Mouse (Mus musculus) neural tube, embryonic 12.5 days (tissue): ENCODE data around the gene Gga3. TPM values are rescaled to one million over a fixed set of nuclear protein-coding genes. Genes with fewer than 3 reads are reported as not detected.

Source experiments
- ATAC-seq: fragments of 200-750 bp; cut with Nextera tagmentation; 2 replicates; pipeline ENCODE4 v1.8.0; 2017; ENCODE audit warnings: low read depth, mild to moderate bottlenecking, moderate TSS enrichment, moderate library complexity; ENCODE audit not compliant: low FRiP score
- H3K27ac ChIP-seq: fragments of 300-500 bp; sonication (generic); 2 replicates; pipeline ENCODE4 v1.5.1; 2016
- H3K27me3 ChIP-seq: fragments of 300-500 bp; sonication (generic); replicated peaks from 2 replicates; pipeline ENCODE4 v1.6.1; 2016; ENCODE audit warnings: mild to moderate bottlenecking
- H3K36me3 ChIP-seq: fragments of 300-500 bp; sonication (generic); 2 replicates; pipeline ENCODE4 v1.6.1; 2016; ENCODE audit warnings: mild to moderate bottlenecking
- H3K4me1 ChIP-seq: fragments of 300-500 bp; sonication (generic); 2 replicates; pipeline ENCODE4 v1.6.1; 2016
- H3K4me2 ChIP-seq: fragments of 300-500 bp; sonication (generic); replicated peaks from 2 replicates; pipeline ENCODE4 v1.6.1; 2016; ENCODE audit warnings: mild to moderate bottlenecking
- H3K4me3 ChIP-seq: fragments of 300-500 bp; sonication (generic); 2 replicates; pipeline ENCODE4 v1.5.1; 2016
- H3K9ac ChIP-seq: fragments of 300-500 bp; sonication (generic); 2 replicates; pipeline ENCODE4 v1.6.1; 2016; ENCODE audit warnings: mild to moderate bottlenecking
- H3K9me3 ChIP-seq: fragments of 300-500 bp; sonication (generic); 2 replicates; pipeline ENCODE4 v1.6.1; 2016; ENCODE audit warnings: mild to moderate bottlenecking
- WGBS: fragments of 180-500 bp; shearing (Covaris S2); methylation state at CpG from one replicate; pipeline ENCODE4 v1.1.7; 2016; 5-methylcytosine and 5-hydroxymethylcytosine counted together
- polyA plus RNA-seq: library from polyadenylated mRNA; unstranded; fragments of >200 nt; fragmentation: Nextera tagmentation; extraction: Ambion mirVana; gene quantifications from 2 replicates; pipeline ENCODE4 v1.2.1, GENCODE M21; 2016

The Gga3 gene
- polyA plus RNA-seq, 1 experiment from 2014 or later = 38.5 TPM

DNA sequence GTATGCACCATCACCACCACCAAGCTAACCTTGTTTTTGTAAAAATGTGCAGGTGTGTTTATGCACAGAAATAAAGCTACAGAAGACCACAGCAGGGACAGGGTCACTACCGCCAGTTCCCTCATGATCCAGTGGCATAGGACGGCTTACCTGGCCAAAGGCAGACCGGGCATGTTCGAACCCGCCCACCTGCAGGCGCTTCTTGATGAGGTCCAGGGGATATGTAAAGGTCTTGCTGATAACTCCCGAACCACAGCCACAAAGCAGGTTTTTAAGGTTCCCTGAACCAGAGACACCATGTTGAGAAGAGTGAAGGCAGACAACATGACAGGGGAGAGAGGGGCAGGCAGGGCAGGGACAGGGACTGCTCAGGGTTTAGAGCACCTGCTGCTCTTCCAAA is 12.5 kb upstream of the Gga3 start:
- Histone ChIP-seq H3K27ac (no peak overlapping the region), H3K4me2 (no peak overlapping the region), H3K36me3 (peaks cover 44% of the 10 kb centered on the region), H3K9me3 (no peaks in the 10 kb centered on the region), H3K27me3 (no peaks in the 10 kb centered on the region), H3K4me3 (no peak overlapping the region), H3K9ac (no peak overlapping the region), H3K4me1 (peaks cover 16% of the 10 kb centered on the region)
- no peak for ATAC-seq
- WGBS = 96% methylated on average over 7 of the region's 7 CpGs

DNA sequence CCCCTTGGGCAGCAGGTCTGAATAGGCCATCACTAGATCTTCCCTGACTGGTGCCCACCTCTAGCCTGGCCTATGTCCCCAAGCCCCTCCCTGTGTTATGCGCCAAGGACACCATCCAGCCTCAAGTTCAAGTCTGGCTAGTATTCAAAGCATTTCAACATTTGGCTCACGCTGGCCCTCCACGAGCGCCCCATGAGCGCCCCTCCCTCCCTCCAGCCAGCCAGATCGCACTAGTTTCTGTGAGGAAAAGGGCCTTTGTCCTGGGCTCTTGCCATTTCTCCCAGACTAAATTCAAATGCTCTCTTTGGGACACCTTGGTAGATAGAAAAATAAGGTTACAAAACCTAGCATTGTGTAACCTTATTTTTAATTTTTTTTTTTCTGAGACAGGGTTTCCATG is 12.0 kb upstream of the Gga3 start:
- WGBS = 93% methylated on average over 6 of the region's 6 CpGs
- peaks cover 39% of the 10 kb centered on the region for H3K36me3 ChIP-seq

DNA sequence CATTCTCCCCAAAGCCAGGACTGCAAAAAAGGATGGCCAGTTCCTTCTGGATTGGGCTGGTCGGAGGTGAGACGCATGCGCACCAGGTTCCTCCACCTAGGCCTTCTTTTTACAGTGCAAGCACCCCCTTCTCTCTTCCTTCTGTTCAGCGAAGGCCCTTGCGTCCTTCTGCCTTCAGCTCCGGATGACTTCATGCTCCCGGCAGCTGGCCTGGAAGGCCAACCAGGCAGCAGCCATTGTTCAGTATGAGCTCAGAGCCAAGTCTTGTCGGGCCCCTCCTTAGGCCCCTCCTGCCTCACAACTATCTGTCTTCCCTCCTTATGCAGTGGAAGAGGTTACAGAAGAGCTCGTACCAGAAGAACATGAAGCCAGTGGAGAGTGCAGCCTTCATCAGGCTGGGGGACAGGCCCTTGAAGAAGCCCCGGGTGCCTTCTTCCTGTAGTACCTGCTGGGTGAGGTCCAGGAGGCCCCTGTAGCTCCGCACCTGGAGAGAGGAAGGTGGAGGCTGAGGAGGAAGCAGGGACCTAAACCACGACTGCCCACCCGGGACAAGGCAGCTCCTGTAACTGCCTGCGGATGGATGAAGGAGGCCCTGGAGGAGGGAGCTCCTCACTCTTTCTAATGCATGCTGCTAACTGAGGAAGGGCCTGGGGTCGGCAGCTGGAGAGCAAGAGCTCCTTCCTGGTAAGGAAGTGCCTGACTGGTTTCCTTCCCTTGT is 11.4 kb upstream of the Gga3 start:
- WGBS = 87% methylated on average over 15 of the region's 15 CpGs
- Histone ChIP-seq H3K36me3 (peaks cover 33% of the 10 kb centered on the region), H3K27ac (no peak overlapping the region)

More for the DNA sequence above, 12.0 kb upstream of the Gga3 start:
- no peak for ATAC-seq
- Histone ChIP-seq H3K4me3 (no peak overlapping the region), H3K9ac (no peak overlapping the region), H3K4me2 (no peak overlapping the region), H3K27me3 (no peaks in the 10 kb centered on the region), H3K4me1 (peaks cover 16% of the 10 kb centered on the region), H3K27ac (no peak overlapping the region), H3K9me3 (no peaks in the 10 kb centered on the region)

DNA sequence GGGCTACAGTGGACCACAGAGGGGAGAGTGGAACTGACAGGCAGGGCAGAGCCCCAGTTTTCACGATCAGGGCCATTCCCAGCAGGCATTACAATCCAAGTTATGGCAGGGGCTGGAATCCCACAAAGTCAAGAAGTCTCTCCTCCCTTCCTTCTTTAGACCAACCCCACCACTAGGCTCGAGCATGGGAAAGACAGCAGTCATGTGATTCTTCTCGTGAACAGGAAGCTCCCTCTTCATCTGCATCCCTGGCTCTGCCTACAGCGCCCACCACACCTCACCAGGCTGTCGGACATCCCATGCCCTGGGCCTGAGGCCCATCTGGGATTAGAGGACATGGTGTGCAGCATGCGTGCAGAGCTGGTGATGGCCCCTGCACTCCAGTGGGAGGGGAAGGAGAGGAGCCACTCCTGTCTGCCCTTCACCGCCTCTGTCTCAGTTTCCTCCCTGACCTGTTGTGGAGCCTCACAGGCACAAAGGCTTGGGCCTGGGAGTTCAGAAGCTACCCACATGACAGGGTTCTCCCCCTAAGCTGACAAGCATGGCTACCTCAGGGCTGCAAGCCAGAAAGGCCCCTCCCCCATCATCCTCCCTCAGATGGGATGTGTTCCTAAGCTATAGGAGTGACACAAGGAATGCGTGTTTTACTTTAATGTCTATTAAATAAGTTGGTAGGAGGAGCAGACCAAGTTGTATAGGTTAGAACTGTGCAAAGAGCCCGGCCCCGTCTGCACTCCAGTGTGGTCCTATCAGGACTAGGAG is 10.7 kb upstream of the Gga3 start:
- no peaks in the 10 kb centered on the region for H3K27me3 ChIP-seq
- ATAC-seq = no peak
- 89% methylated on average over 10 of the region's 10 CpGs for WGBS
- H3K4me2 ChIP-seq = no peak overlapping the region
- peaks cover 16% of the 10 kb centered on the region for H3K4me1 ChIP-seq
- no peak overlapping the region for H3K9ac ChIP-seq
- H3K4me3 ChIP-seq = no peak overlapping the region
- H3K27ac ChIP-seq = no peak overlapping the region
- no peaks in the 10 kb centered on the region for H3K9me3 ChIP-seq
- peaks cover 31% of the 10 kb centered on the region for H3K36me3 ChIP-seq

More for the DNA sequence above, 11.4 kb upstream of the Gga3 start:
- peaks cover 16% of the 10 kb centered on the region for H3K4me1 ChIP-seq
- no peak overlapping the region for H3K4me3 ChIP-seq
- no peaks in the 10 kb centered on the region for H3K27me3 ChIP-seq
- no peak overlapping the region for H3K9ac ChIP-seq
- H3K4me2 ChIP-seq = no peak overlapping the region
- no peak for ATAC-seq
- H3K9me3 ChIP-seq = no peaks in the 10 kb centered on the region

DNA sequence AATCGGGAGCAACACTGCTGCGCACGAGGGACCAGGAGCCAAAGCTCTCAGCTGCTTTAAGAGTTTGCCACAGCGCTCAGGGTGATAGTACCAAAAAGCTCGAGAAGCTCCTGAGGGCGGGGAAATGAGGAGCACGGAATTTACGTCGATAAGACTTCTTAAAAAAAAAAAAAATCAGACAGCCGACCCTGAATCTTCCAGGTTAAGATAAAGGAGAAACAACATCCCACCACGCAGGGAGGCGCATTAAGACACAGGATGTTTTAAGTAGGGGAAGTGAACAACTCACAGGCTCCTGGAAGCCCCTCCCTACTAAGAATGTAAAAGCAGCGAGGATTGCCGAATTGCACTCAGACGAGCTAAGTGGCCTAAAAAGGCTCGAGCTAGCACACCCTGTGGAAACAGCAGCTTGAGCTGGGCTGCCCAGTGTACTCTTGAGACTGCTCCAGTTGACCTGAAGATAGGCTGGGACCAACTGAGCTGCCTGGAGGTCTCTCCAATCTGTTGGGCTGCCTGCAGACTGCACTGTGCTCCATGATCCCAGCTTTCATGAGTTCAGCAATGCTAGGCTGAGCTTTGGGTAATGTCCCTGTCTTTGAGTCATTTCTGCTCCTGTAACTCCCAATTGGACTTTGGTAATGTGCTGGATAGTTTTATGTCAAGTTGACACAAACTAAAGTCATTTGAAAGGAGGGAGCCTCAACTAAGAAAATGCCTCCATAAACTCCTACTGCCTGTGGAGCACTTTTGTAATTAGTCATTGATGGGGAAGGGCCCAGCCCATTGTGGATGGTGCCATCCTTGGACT is 9.5 kb upstream of the Gga3 start:
- H3K4me2 ChIP-seq = peak overlapping the region; percentile 86
- peak overlapping the region; percentile 55 for H3K4me3 ChIP-seq
- peaks cover 16% of the 10 kb centered on the region for H3K4me1 ChIP-seq
- ATAC-seq = 0 out of 2 replicates have a peak, but pooled peaks have one; percentile 23
- H3K27ac ChIP-seq = no peak overlapping the region
- H3K36me3 ChIP-seq = peaks cover 38% of the 10 kb centered on the region
- no peaks in the 10 kb centered on the region for H3K27me3 ChIP-seq
- peak overlapping the region; percentile 61 for H3K9ac ChIP-seq
- WGBS = under 1% methylated on average over 16 of the region's 16 CpGs
- H3K9me3 ChIP-seq = no peaks in the 10 kb centered on the region

DNA sequence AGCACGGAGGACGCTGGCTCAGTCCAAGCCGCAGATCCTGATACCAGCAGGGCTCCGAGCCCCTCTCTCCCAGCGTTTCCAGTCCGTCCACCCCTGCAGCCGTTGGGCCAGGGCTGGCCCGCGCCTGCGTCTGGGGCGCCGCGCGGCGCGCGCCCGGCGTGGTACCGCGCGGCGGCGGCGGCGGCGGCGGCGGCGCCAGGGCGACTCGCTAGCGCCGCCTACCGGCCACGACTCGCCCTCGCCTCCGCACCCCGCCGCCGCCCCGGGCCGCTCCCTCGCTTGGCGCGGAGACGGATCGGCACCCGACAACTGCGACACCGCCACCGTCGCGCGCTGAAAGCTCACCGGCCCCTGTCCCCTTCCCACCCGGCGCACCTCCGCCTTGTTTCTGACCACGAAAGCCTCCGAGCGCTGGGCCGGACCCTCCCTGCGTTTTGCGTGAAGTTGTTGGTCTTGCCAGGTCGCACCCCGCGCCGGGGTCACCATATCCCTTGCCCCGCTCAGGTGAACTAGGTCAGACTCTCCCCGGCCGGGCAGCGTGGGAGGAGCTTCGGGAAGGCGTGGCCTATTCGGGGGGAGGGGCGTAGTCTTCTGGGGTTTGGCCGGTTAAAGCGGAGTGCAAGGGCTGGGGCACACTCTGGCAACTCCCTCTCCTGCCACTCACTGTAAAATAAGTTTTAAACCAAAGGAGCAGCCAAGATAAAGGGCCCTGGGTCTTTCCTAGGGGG is 8.7 kb upstream of the Gga3 start, which contains the start of gene Mif4gd:
TSS of gene Mif4gd (minus strand) at position 560 of the 728 bp plus-strand sequence.
- ATAC-seq = peak; percentile 82
- peaks cover 42% of the 10 kb centered on the region for H3K36me3 ChIP-seq
- peak within 1 kb of the TSS; percentile 61 for H3K9ac ChIP-seq
- H3K4me1 ChIP-seq = peaks cover 16% of the 10 kb centered on the region
- no peaks in the 10 kb centered on the region for H3K27me3 ChIP-seq
- no peak within 1 kb of the TSS for H3K27ac ChIP-seq
- under 1% methylated on average over 70 of the region's 80 CpGs for WGBS
- H3K9me3 ChIP-seq = no peaks in the 10 kb centered on the region
- peak within 1 kb of the TSS; percentile 55 for H3K4me3 ChIP-seq
- peak within 1 kb of the TSS; percentile 86 for H3K4me2 ChIP-seq

DNA sequence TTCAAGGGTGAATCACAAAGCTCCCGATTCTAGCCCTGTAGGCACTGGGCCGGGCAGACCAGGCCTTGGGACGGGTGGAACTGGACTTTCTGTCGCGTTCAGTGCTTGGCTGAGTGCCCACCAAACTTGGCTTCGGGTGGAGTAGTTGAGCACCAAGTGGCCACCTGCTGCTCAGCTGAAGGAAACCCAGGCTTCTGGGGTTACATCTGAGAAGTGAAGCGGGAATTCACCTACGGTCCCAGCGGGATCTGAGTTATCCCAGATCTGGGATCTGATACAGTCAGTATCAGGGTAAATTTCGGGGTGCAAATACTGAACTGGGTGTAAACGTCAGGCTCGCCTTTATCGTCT is 8.2 kb upstream of the Gga3 start:
- H3K27ac ChIP-seq = no peak overlapping the region
- WGBS = 3% methylated on average over 13 of the region's 13 CpGs

DNA sequence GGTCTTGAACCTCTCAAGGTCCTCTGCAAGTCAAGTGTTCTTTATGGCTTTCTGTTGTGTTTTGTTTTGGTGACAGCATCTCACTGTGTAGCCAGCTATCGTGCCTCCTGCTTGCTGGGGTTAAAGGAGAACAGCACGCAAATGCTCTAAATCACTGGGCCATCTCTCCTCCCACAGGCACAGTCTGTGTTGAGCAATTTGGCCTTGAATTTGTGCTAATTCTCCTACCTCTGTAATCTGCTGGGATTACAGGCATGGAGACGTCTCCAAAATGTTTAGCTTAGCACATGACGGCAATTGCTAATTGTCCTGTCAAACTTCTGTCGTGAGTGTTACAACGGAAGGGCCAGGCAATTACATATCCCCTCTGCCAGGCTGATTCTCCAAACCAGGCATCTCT is 7.3 kb upstream of the Gga3 start:
- H3K36me3 ChIP-seq = peaks cover 53% of the 10 kb centered on the region
- 70% methylated on average over 6 of the region's 6 CpGs for WGBS
- ATAC-seq = no peak
- H3K9me3 ChIP-seq = no peaks in the 10 kb centered on the region
- no peak overlapping the region for H3K9ac ChIP-seq
- peaks cover 16% of the 10 kb centered on the region for H3K4me1 ChIP-seq
- no peaks in the 10 kb centered on the region for H3K27me3 ChIP-seq
- H3K27ac ChIP-seq = no peak overlapping the region
- H3K4me2 ChIP-seq = peak overlapping the region; percentile 86; the same call in 1 of the 2 replicates
- H3K4me3 ChIP-seq = no peak overlapping the region

More for the DNA sequence above, 8.2 kb upstream of the Gga3 start:
- Histone ChIP-seq H3K27me3 (no peaks in the 10 kb centered on the region), H3K4me3 (peak overlapping the region; percentile 55), H3K36me3 (peaks cover 44% of the 10 kb centered on the region), H3K4me1 (peaks cover 16% of the 10 kb centered on the region), H3K4me2 (peak overlapping the region; percentile 86), H3K9me3 (no peaks in the 10 kb centered on the region), H3K9ac (peak overlapping the region; percentile 61)
- ATAC-seq = peak; percentile 19; the same call in 1 of the 2 replicates

DNA sequence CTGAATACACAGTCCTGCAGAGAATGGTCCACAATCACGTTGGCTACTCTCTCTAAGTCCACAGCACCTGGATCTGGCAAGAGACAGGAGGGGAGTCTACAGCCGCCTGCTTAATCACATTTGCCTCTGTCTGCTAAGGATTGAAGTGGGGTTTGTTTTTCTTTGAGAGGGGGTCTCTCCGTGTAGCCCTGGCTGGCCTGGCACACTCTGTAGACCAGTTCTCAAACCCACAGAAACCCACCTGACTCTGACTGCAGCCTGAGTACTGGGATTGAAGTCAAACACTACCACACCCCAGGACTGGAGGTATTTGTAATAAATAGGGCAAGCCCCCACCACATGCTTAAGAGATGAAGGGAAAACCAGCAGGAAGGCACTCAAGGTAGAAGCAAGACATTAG is 5.7 kb upstream of the Gga3 start:
- 78% methylated on average over 3 of the region's 3 CpGs for WGBS
- Histone ChIP-seq H3K36me3 (peaks cover 48% of the 10 kb centered on the region), H3K4me2 (no peak overlapping the region), H3K27ac (no peak overlapping the region), H3K27me3 (no peaks in the 10 kb centered on the region), H3K4me3 (no peak overlapping the region), H3K4me1 (peaks cover 24% of the 10 kb centered on the region), H3K9ac (0 out of 2 replicates have a peak overlapping the region, but pooled peaks have one; percentile 17), H3K9me3 (no peaks in the 10 kb centered on the region)
- no peak for ATAC-seq

DNA sequence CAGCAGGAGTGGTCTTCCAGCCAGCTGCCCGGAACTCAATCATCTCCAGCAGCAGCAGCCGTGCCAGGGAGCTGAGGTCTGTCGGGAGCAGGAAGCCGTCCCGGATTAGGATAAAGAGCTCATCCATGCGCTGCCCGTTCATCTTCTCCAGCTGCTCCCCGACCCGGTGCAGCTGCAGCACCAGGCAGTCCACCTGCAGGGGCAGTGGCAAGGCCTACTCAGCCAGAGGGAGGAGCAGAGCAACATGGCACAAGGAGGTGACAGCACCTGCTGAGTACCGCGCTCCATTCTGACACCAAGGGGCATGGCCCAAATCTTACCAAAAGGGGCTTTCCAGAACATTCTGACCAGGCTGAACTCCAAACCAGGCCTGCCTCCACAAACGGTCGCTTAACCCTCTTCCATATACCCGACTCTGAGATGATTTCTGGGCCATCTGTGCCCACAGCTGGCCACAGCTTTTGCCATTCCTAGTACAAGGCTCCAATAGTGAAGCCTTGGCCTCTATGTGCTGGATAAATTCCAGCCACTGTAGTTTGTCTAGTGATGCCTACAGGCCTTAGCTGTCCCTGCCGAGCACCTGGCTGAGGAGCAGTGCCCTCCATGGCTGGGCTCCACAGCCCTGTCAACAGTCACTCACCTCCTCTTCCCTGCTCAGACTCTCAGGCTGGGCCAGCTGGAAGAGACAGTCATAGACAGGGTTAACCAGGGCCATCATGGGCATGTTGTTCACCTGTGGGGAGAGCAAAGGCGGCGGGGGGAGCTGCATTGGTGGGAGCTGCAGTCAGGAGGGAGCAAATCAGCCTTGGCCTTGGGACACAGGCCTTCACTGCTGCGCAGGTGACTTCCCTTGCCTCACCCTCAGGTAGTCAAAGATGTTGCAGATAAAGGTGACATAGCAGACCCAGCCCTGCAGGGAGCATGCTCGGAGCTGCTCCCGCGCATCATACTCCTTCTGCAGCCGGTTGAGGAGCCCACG is 4.9 kb upstream of the Gga3 start:
- Histone ChIP-seq H3K4me2 (no peak overlapping the region), H3K27ac (no peak overlapping the region), H3K9me3 (no peaks in the 10 kb centered on the region), H3K9ac (0 out of 2 replicates have a peak overlapping the region, but pooled peaks have one; percentile 17), H3K36me3 (peaks cover 46% of the 10 kb centered on the region), H3K27me3 (no peaks in the 10 kb centered on the region), H3K4me1 (peaks cover 25% of the 10 kb centered on the region), H3K4me3 (no peak overlapping the region)
- 83% methylated on average over 23 of the region's 23 CpGs for WGBS
- ATAC-seq = no peak

DNA sequence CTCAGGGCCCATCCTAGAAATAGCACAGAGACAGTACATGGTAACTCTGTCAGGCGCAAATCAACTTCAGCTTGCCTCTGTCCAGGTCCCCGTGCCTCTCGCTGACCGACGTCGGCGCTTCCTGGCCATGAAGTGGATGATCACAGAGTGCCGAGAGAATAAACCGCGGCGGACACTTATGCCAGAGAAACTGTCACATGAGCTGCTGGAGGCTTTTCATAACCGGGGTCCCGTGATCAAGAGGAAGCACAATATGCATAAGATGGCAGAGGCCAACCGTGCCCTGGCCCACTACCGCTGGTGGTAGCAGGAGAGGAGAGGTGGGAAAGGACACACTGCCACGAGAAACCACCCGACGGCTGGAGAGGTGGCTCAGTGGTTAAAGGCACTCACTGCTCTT is 2.9 kb upstream of the Gga3 start:
- Histone ChIP-seq H3K27ac (no peak overlapping the region), H3K4me2 (no peak overlapping the region), H3K27me3 (no peaks in the 10 kb centered on the region), H3K9me3 (no peaks in the 10 kb centered on the region), H3K4me3 (no peak overlapping the region), H3K4me1 (peaks cover 27% of the 10 kb centered on the region), H3K36me3 (peaks cover 46% of the 10 kb centered on the region), H3K9ac (no peak overlapping the region)
- 96% methylated on average over 18 of the region's 18 CpGs for WGBS
- no peak for ATAC-seq
